Mouse (Mus musculus): ENCODE results near the gene Mast2.

The Mast2 gene

DNA sequence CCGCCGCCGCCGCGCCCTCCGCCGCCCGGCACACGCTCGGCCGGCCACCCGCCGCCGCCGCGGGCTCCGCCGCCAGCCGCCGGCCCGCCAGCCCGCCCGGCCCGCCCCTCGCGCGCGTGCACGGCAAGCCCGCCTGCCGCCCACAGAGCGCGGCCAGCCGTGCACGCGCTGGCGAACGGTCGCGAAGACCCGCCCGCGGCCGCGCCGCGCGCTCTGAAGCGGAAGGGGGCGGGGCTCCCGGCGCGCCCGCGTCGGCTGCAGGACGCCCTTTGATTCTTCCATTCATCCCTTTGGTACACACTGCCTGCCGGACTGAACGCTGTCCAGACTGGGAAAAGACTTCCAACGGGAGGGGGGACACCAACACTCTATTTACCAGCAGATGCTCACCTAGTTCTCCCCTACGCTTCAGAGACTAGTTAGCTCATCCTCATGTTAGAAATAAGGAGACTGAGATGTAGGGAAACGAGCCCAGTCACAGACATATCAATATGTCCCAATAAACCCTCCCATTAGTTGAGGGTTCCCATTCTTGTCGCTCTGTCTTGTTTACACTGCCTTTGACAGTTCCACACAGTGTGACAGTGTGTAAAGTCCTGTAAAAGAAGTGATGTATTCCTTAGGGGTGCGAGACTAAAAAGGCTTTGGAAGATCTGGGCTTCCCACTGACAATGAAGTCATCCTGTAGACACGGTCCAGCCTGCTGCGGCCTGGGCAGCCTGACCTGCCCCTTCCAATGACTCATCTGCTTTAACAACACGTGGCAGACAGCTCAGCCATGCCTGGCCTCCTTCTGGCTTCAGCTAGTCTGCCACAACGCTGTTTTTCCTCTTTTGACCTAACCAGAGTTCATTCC, at the start of gene Mast2:
Mast2 (minus strand) TSS at position 58 of the 856 bp plus-strand sequence.
- peak; percentile 37 to 50 for DNase-seq (ENCODE audit: low read depth in 2 of 2, low spot score in 2 of 2)

GRCm38 (mm10) chr4:116507425-116508218, 43.6 kb upstream of the Mast2 start, which contains the start of gene Ipp:
Ipp (plus strand) TSS chr4:116507549.
- DNase-seq (ENCODE audit: low read depth in 2 of 2, low spot score in 2 of 2), result peak; percentile 91 to 95

- peak in 1 of 2 experiments; percentile 1 for DNase-seq (ENCODE audit: low read depth in 2 of 2, low spot score in 2 of 2)
These were observed 43.0 kb upstream of the Mast2 start for GRCm38 (mm10) chr4:116506886-116507424.

DNA sequence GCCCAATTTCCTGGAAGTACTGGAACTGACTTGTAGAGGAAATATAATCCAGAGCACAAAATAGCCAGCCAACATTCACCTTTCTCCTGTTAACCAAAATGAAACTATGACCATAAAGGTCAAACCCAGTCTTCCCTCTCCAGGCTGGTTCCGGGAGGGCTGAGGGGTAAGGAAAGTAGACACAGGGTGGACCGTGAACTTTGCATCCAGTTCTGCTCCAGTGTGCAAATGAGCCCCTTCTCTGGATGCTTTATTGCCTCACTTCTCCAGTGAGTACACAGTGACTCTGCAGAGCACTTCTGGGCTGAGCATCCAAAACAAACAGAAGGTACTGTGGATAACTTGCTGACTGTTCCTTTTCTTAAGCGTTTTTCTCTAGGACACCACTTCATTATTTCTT, 36.0 kb upstream of the Mast2 start:
- no peak for DNase-seq (ENCODE audit: low read depth in 2 of 2, low spot score in 2 of 2)

DNA sequence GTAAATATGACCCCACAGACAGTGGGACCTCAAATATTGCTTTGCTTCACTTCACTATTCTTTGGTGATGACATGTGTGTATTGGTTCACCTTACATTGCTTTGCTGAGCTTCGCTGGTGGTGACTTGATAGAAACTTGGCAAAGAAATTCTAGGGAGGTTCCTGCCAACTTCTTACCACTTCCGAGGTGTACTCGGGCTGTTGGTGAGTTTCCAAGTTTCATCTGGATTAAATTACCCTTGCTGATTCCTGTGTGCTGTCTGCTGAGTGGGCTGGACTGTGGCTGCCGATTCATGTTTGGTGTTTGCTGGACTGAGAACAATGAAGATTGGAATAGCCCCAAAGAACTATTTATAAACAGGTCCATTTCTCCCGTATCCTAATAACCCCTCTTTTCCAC, 29.7 kb upstream of the Mast2 start:
- DNase-seq (ENCODE audit: low read depth in 2 of 2, low spot score in 2 of 2), result no peak

GRCm38 (mm10) chr4:116492460-116492859, 28.5 kb upstream of the Mast2 start:
- DNase-seq (ENCODE audit: low read depth in 2 of 2, low spot score in 2 of 2), result no peak

DNA sequence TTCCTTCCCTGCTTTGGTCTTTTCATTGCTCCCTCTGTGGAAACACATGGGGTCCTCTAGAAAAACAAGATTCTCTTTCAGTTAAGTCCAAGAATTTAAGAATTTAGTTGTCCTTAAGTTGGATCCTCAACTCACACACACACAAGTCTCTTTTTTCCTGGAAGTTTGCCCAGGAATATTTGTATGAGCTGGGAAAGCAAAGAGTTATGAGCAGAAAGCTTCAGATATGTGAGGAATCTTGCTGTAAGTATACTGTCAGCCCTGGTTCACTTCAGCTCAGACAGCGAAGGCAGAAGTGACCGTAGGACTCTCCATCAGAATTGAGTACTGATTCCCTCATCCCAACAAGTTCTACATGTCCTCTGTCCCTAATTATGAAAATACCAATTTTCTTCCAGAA, 27.9 kb upstream of the Mast2 start:
- no peak for DNase-seq (ENCODE audit: low read depth in 2 of 2, low spot score in 2 of 2)

- no peak for DNase-seq (ENCODE audit: low read depth in 2 of 2, low spot score in 2 of 2)
These were observed 27.1 kb upstream of the Mast2 start for GRCm38 (mm10) chr4:116491119-116491536.

- DNase-seq (ENCODE audit: low read depth in 2 of 2, low spot score in 2 of 2), result no peak
These were observed 19.5 kb upstream of the Mast2 start for GRCm38 (mm10) chr4:116483476-116483875.

GRCm38 (mm10) chr4:116481322-116481721, 17.3 kb upstream of the Mast2 start:
- no peak for DNase-seq (ENCODE audit: low read depth in 2 of 2, low spot score in 2 of 2)

DNA sequence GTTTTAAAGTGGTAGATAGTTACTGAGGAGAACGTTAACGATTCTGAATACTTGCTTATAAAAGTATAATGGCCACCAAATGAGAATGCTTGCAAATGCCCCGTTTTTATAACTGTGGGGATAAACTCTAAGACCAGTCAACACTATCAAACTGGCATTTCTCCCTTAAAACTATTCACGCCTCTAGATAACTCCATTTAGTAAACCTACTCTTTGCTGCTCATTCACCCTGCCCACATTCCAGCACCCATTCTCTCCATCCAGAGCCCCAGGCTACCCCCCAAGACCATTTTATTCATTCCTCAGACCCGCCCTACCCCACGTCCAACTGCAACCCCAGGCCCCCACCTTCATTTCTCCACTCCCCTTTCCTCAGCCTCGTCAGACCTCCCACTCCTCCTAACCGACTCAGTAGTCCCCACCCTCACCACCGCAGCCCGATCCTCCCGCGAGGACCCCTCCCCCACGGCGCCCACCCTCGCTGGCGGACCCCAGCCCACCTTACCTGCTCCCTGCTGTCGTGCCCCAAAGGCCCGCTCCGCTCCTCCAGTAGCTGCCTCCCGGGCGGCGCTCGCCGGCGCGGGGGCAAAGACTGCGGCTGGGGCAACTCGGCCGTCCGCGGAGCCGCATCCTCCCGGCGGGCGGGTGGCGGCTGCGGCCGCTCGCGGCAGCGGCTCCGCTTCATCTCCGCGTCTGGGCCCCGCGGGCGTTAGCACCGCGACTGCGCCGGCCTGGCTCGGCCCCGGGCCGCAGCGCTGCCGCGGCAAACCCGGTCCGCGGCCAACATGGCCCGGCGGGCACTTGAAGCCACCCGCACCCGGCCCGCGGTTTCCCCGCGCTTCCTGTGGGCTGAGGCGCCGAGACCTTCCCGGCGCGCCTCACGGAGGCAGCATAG, 505 bp downstream of the Mast2 start:
- DNase-seq (ENCODE audit: low read depth in 2 of 2, low spot score in 2 of 2), result peak; percentile 6 to 15

DNA sequence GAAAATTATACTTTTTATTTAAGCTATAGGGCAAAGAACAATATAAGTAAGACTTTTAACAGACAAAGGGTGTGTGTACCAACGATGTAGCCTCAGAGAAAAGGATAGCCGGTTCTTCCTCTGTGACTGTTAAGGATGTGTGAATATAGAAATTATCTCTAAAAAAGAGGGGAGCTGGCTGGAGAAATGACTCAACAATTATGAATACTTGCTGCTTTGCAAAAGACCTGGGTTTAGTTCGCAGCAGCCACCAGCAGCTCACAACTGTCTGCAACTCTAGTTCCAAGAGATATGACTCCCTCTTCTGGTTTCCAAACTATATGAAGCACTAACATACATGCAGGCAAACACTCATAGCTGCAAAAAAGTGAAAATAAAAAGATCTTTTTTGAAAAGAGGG, 2.0 kb downstream of the Mast2 start:
- no peak for DNase-seq (ENCODE audit: low read depth in 2 of 2, low spot score in 2 of 2)

DNA sequence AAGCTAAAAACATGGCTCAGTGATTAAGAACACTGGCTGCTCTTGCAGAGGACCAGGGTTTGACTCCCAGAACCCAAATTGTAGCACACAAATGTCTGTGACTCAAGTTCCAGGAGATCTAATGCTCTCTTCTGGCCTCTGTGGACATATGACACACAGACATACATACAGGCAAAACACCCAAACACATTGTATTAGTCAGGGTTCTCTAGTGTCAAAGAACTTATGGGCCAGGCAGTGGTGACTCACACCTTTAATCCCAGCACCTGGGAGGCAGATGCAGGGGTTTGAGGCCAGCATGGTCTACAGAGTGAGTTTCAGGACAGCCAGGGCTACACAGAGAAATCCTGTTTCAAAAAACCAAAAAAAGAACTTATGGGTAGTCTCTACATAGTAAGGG, 12.4 kb downstream of the Mast2 start:
- no peak for DNase-seq (ENCODE audit: low read depth in 2 of 2, low spot score in 2 of 2)

DNA sequence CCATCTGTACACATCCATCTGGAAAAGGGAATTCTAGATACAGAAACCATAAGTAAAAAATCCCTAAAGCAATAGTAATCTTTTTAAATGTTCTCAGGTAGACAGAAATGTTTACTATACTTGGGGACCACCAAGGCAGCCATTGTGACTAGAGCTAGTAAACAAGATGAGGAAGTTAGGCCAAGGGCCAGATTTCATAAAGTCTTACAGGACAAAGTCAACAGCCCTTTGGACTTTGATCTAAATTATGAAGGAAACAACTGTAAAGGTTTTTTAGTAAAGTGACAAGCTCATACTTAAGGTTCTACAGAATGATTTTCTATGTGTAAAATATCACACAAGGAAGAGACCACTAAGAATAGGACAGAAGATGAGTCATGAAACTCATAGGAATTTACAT, 14.0 kb downstream of the Mast2 start:
- no peak for DNase-seq (ENCODE audit: low read depth in 2 of 2, low spot score in 2 of 2)

- DNase-seq (ENCODE audit: low read depth in 2 of 2, low spot score in 2 of 2), result peak; percentile 55 to 70
These were observed 15.3 kb downstream of the Mast2 start for GRCm38 (mm10) chr4:116448673-116449072.

GRCm38 (mm10) chr4:116439383-116439782, 24.6 kb downstream of the Mast2 start:
- no peak for DNase-seq (ENCODE audit: low read depth in 2 of 2, low spot score in 2 of 2)

DNA sequence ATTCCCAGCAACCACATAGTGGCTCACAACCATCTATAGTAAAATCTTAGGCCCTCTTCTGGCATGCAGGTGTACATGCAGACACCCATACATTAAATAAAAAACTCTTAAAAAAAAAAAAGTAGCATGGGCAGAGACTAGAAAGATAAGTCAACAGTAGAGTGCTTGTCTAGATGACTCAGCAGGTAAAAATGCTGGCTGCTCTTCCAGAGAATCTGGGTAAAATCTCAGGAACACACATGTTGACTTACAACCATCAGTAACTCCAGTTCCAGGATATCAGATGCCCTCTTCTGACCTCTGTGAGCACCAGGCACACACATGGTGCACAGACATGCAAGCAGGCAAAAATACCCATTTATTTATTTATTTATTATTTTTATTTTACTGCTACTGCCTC, 25.4 kb downstream of the Mast2 start:
- DNase-seq (ENCODE audit: low read depth in 2 of 2, low spot score in 2 of 2), result no peak

DNA sequence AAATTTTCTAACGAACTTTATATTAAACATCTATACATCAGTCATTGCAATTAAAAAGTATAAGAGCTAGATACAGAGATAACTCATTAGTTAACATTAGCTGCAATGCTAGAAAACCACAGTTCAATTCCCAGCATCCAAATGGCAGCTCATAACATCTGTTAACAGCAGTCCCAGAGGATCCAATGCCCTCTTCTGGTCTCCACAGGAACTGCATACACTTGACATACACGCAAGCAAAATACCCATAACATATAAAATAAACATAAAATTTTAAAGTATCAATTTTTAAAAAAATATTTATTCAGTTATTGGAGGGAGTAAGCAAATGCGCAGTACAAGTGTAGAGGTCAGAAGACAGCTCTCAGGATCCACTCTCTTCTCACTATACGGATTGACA, 28.4 kb downstream of the Mast2 start:
- DNase-seq (ENCODE audit: low read depth in 2 of 2, low spot score in 2 of 2), result no peak

DNA sequence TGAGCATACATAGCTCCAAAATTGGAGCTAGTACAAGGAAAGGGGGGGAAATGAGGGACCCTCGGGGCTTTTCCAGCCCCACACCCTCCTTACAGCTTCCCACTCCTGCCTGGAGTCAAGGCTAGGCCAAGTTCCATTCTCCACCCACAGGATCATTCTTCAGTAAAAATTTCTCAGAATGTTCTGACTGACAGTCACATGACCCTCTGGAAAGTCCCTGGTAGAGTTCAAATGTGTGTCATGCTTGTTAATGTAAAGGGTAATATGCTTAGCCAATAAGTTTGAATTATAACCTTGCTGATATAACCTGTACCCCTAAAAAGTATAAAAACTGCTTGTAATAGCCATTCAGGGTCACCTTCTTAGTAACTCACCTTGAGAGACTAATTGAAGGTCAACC, 41.8 kb downstream of the Mast2 start:
- no peak for DNase-seq (ENCODE audit: low read depth in 2 of 2, low spot score in 2 of 2)

DNA sequence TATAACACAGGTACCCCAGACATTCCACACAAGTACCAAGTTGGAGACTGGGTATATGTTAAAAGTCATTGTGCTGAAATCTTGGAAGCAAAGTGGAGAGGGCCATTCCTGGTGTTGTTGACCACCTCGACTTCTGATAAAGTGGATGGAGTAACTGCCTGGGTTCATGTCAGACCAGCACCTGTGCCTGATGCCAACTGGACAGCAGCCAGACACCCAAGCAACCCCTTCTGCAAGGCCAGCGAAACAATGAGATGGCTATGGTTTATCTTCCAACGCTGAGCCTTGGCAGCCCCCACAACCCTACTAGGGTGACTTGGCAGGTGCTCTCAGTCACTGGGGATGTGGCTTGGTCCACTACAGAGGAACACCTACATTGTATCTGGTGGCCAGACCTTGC, 42.8 kb downstream of the Mast2 start:
- no peak for DNase-seq (ENCODE audit: low read depth in 2 of 2, low spot score in 2 of 2)

- DNase-seq (ENCODE audit: low read depth in 2 of 2, low spot score in 2 of 2), result no peak
These were observed 51.0 kb downstream of the Mast2 start for GRCm38 (mm10) chr4:116412993-116413392.

Data from CD8-positive naive resting alpha-beta T cell, adult 2 months (primary cell).